Mouse (Mus musculus): ENCODE results near the gene Mmaa. TPM values are rescaled to one million over a fixed set of nuclear protein-coding genes. Genes with fewer than 3 reads are reported as not detected.
A peak's percentile ranks its signal among the peaks of the same experiment; 100 is the strongest.

The Mmaa gene
- polyA plus RNA-seq (2014; fragmentation: Nextera tagmentation; extraction: Ambion mirVana): 13.2 and 15.2 TPM in 2 replicates

DNA sequence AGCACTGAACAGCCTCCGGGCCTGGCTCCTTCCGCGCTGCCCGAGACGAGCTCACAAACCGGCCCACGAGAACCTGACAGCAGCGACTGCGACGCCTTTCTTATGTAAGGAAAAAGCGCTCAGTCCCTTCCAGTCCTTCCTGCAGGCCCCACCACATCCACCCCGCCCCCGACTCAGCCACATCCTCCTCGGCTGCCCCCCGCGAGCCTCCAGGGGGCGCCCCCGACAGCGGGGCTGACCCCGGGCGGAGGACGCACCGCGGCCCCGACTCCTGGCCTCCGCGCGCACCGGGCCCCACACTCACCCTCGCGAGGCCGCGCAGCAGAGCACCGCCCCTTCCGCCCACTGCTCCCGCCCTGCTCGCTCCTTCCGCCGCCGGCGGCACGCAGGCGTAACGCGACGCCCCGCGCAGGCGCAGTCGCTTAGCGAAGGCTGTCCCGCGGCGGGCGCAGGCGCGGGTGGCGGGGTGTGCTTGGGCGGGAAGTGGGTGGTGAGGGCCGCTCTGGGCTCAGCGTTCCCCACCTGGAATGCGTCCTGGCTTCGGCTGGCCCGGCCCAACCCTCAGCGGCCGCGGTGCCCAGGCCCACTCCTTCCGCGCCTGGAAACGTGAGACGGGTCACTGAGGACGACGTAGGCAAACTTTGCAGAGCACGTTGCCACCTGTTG lies at the start of gene Mmaa:
Gene Mmaa (minus strand): TSS at position 328 of the 666 bp plus-strand sequence.
- Histone ChIP-seq H3K27me3 (replicated peaks; ENCODE audit: control insufficient read depth, insufficient read depth, low read length) (no peaks in the 10 kb centered on the region), H3K4me1 (ENCODE audit: control insufficient read depth, insufficient read depth, low read length) (peaks cover 13% of the 10 kb centered on the region), H3K9ac (ENCODE audit: low read depth, low read length) (peak within 1 kb of the TSS; percentile 86), H3K27ac (replicated peaks; ENCODE audit: low read depth, low read length) (peak within 1 kb of the TSS; percentile 98), H3K4me3 (ENCODE audit: low read depth, low read length) (peak within 1 kb of the TSS; percentile 67), H3K4me2 (ENCODE audit: low read depth, low read length) (peak within 1 kb of the TSS; percentile 92), H3K9me3 (ENCODE audit: control insufficient read depth, low read length) (no peaks in the 10 kb centered on the region), H3K36me3 (ENCODE audit: control insufficient read depth, insufficient read depth, low read length) (no peaks in the 10 kb centered on the region)
- WGBS: 1% methylated on average over 17 of the region's 74 CpGs
- peak; percentile 98 for ATAC-seq (ENCODE audit: low read depth)
- peak; percentile 98 for DNase-seq (ENCODE audit: low spot score)

DNA sequence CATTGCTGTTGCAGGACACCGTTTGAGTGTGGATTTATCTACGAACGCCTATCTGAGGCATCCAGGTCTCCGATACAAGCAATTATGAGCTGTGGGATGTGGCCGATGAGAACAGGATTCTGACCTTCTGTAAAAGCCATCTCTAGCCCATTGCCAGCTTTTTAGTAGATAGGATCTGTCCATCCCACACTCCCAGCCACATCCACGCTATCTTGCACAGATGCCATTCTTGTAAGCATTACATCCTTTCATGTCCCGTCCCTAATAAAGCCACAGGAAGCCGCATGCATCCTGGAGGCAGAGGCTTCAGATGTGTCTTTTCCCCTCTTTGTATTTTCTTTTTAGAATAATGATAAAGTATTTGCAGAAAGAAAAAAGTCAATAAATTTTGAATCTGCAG lies 46.5 kb upstream of the Mmaa start:
- DNase-seq (ENCODE audit: low spot score) (no peak), ATAC-seq (ENCODE audit: low read depth) (no peak)
- Histone ChIP-seq H3K27ac (replicated peaks; ENCODE audit: low read depth, low read length) (no peak overlapping the region), H3K36me3 (ENCODE audit: control insufficient read depth, insufficient read depth, low read length) (peaks cover 78% of the 10 kb centered on the region), H3K4me3 (ENCODE audit: low read depth, low read length) (no peak overlapping the region), H3K9ac (ENCODE audit: low read depth, low read length) (no peak overlapping the region), H3K4me2 (ENCODE audit: low read depth, low read length) (no peak overlapping the region), H3K9me3 (ENCODE audit: control insufficient read depth, low read length) (no peaks in the 10 kb centered on the region), H3K27me3 (replicated peaks; ENCODE audit: control insufficient read depth, insufficient read depth, low read length) (no peaks in the 10 kb centered on the region), H3K4me1 (ENCODE audit: control insufficient read depth, insufficient read depth, low read length) (no peaks in the 10 kb centered on the region)
- 89% methylated on average over 8 of the region's 8 CpGs for WGBS

- Histone ChIP-seq H3K9me3 (ENCODE audit: control insufficient read depth, low read length) (no peaks in the 10 kb centered on the region), H3K4me1 (ENCODE audit: control insufficient read depth, insufficient read depth, low read length) (no peaks in the 10 kb centered on the region), H3K4me3 (ENCODE audit: low read depth, low read length) (no peak overlapping the region), H3K4me2 (ENCODE audit: low read depth, low read length) (no peak overlapping the region), H3K36me3 (ENCODE audit: control insufficient read depth, insufficient read depth, low read length) (peaks cover 72% of the 10 kb centered on the region), H3K27me3 (replicated peaks; ENCODE audit: control insufficient read depth, insufficient read depth, low read length) (no peaks in the 10 kb centered on the region), H3K9ac (ENCODE audit: low read depth, low read length) (no peak overlapping the region), H3K27ac (replicated peaks; ENCODE audit: low read depth, low read length) (no peak overlapping the region)
- no peak for ATAC-seq (ENCODE audit: low read depth)
- DNase-seq (ENCODE audit: low spot score): no peak
- WGBS: 76% methylated on average over 9 of the region's 9 CpGs
Measured at GRCm38 (mm10) chr8:79339555-79339954, 44.8 kb upstream of the Mmaa start.

DNA sequence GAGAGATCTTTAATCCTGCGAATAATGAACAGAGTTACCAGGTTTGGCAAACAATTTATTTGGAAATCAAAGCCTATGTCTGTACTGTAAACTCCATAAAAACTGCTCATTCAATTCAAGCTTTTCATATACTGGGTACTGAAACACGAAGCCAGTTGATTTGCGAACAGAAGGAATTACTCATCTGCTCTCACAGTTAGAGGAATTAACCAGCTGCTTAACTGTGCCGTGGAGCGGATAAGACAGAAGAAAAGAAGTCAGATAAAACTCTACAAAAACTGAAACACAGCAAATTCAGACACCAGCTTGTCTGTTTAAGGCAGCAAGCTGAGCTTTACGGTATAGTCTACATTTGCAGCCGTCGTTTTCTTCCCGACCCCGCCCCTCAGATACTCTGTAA lies 43.9 kb upstream of the Mmaa start:
- ATAC-seq (ENCODE audit: low read depth): no peak
- Histone ChIP-seq H3K9me3 (ENCODE audit: control insufficient read depth, low read length) (peaks cover 2% of the 10 kb centered on the region; the same call in 1 of the 2 replicates), H3K27me3 (replicated peaks; ENCODE audit: control insufficient read depth, insufficient read depth, low read length) (no peaks in the 10 kb centered on the region), H3K4me1 (ENCODE audit: control insufficient read depth, insufficient read depth, low read length) (no peaks in the 10 kb centered on the region), H3K4me2 (ENCODE audit: low read depth, low read length) (no peak overlapping the region), H3K4me3 (ENCODE audit: low read depth, low read length) (no peak overlapping the region), H3K27ac (replicated peaks; ENCODE audit: low read depth, low read length) (no peak overlapping the region), H3K36me3 (ENCODE audit: control insufficient read depth, insufficient read depth, low read length) (peaks cover 63% of the 10 kb centered on the region), H3K9ac (ENCODE audit: low read depth, low read length) (no peak overlapping the region)
- 82% methylated on average over 10 of the region's 10 CpGs for WGBS
- no peak for DNase-seq (ENCODE audit: low spot score)

DNA sequence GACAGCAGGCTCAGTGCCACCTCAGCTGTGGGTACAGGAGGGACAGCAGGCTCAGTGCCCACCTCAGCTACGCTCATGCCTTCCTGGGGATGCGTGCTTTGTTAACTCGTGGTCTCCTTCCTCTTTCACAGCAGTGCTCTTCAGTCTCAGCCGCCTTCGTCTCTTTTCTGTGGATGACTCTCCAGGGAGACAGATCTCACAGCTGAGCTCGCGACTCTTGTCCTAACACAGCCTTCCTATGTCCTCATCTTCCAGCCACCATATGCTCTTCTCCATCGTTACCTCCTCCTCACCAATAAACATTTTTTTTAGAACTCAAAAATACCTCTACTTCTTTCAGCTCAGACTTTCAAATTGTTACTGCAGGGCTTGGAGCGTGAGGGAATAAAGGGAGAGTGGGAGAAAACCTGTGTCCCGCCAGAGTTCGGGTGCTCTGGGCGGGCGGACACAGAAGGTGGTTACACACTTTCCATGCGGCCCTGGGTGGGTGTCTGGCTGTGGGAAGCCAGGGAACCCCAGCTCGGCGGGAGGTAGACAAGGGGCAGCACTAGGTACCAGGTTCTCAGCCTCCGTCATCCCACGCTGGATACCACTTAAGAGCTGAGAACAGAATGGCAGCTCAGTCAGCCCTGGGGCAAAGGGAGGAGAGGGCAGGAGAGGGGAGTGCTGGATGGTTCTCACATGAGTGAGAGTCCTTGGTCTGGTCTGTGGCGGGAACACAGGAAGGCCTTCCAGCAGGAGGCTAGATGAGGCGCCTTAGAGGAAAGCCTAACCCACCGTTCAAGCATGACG lies 37.6 kb upstream of the Mmaa start:
- H3K4me3 ChIP-seq (ENCODE audit: low read depth, low read length): no peak overlapping the region
- H3K4me1 ChIP-seq (ENCODE audit: control insufficient read depth, insufficient read depth, low read length): peaks cover 1% of the 10 kb centered on the region; the same call in 1 of the 2 replicates
- H3K9ac ChIP-seq (ENCODE audit: low read depth, low read length): no peak overlapping the region
- DNase-seq (ENCODE audit: low spot score) (no peak), ATAC-seq (ENCODE audit: low read depth) (no peak)
- H3K27ac ChIP-seq (replicated peaks; ENCODE audit: low read depth, low read length): no peak overlapping the region
- peaks cover 6% of the 10 kb centered on the region for H3K36me3 ChIP-seq (ENCODE audit: control insufficient read depth, insufficient read depth, low read length)
- no peaks in the 10 kb centered on the region for H3K27me3 ChIP-seq (replicated peaks; ENCODE audit: control insufficient read depth, insufficient read depth, low read length)
- WGBS: 91% methylated on average over 22 of the region's 22 CpGs
- no peak overlapping the region for H3K4me2 ChIP-seq (ENCODE audit: low read depth, low read length)
- peaks cover 4% of the 10 kb centered on the region; the same call in 1 of the 2 replicates for H3K9me3 ChIP-seq (ENCODE audit: control insufficient read depth, low read length)

DNA sequence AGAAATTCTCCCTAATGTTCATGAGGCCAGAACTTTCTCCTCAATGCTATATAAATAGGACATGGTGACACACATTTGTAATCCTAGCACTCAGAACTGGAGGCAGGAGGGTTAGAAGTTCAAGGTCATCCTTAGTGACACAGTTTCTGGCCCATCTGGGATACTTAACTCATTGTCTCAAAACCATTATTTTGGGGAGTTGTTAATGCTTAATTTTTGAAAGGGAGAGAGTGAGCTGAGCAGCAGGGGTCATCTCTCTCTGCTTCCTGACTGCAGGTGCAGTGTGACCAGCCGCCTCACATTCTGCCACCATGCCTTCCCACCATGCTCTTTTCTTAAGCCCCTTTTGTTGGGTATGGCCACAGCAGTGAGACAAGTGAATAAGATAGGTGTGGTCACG lies 36.8 kb upstream of the Mmaa start:
- Histone ChIP-seq H3K4me1 (ENCODE audit: control insufficient read depth, insufficient read depth, low read length) (peaks cover 5% of the 10 kb centered on the region; the same call in 1 of the 2 replicates), H3K4me2 (ENCODE audit: low read depth, low read length) (no peak overlapping the region), H3K27me3 (replicated peaks; ENCODE audit: control insufficient read depth, insufficient read depth, low read length) (no peaks in the 10 kb centered on the region), H3K9ac (ENCODE audit: low read depth, low read length) (no peak overlapping the region), H3K27ac (replicated peaks; ENCODE audit: low read depth, low read length) (no peak overlapping the region), H3K4me3 (ENCODE audit: low read depth, low read length) (no peak overlapping the region), H3K36me3 (ENCODE audit: control insufficient read depth, insufficient read depth, low read length) (no peaks in the 10 kb centered on the region), H3K9me3 (ENCODE audit: control insufficient read depth, low read length) (peaks cover 4% of the 10 kb centered on the region; the same call in 1 of the 2 replicates)
- no peak for DNase-seq (ENCODE audit: low spot score)
- 90% methylated on average over 2 of the region's 2 CpGs for WGBS
- no peak for ATAC-seq (ENCODE audit: low read depth)

GRCm38 (mm10) chr8:79331017-79331416 lies 36.3 kb upstream of the Mmaa start:
- H3K4me3 ChIP-seq (ENCODE audit: low read depth, low read length): no peak overlapping the region
- H3K27me3 ChIP-seq (replicated peaks; ENCODE audit: control insufficient read depth, insufficient read depth, low read length): no peaks in the 10 kb centered on the region
- no peaks in the 10 kb centered on the region for H3K36me3 ChIP-seq (ENCODE audit: control insufficient read depth, insufficient read depth, low read length)
- 67% methylated on average over 9 of the region's 9 CpGs for WGBS
- H3K4me2 ChIP-seq (ENCODE audit: low read depth, low read length): no peak overlapping the region
- H3K4me1 ChIP-seq (ENCODE audit: control insufficient read depth, insufficient read depth, low read length): peaks cover 5% of the 10 kb centered on the region; the same call in 1 of the 2 replicates
- DNase-seq (ENCODE audit: low spot score): no peak
- ATAC-seq (ENCODE audit: low read depth): no peak
- H3K9ac ChIP-seq (ENCODE audit: low read depth, low read length): no peak overlapping the region
- peaks cover 4% of the 10 kb centered on the region; the same call in 1 of the 2 replicates for H3K9me3 ChIP-seq (ENCODE audit: control insufficient read depth, low read length)
- no peak overlapping the region for H3K27ac ChIP-seq (replicated peaks; ENCODE audit: low read depth, low read length)

DNA sequence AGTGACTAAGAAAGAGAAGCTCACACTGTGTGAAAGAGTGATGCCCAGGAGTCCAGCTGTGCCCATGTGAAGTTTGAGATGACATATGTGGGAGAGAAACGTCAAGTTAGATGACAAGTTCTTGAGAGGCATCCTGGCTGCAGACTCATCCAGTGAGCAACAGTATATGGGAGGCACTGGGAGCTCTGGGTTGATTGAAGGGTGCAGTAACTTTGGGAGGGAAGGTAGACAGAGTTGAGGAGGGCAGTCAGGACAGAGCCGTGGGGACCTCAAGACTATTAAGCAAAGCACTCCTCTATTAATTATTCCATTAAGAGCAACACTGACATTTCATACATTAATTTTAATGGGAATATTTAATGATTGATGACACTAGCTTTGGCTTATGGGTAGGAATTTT lies 35.0 kb upstream of the Mmaa start:
- H3K27ac ChIP-seq (replicated peaks; ENCODE audit: low read depth, low read length): no peak overlapping the region
- peaks cover 4% of the 10 kb centered on the region; the same call in 1 of the 2 replicates for H3K9me3 ChIP-seq (ENCODE audit: control insufficient read depth, low read length)
- WGBS: 80% methylated on average over 2 of the region's 2 CpGs
- no peak overlapping the region for H3K9ac ChIP-seq (ENCODE audit: low read depth, low read length)
- DNase-seq (ENCODE audit: low spot score) (no peak), ATAC-seq (ENCODE audit: low read depth) (no peak)
- no peak overlapping the region for H3K4me3 ChIP-seq (ENCODE audit: low read depth, low read length)
- H3K4me2 ChIP-seq (ENCODE audit: low read depth, low read length): no peak overlapping the region
- H3K27me3 ChIP-seq (replicated peaks; ENCODE audit: control insufficient read depth, insufficient read depth, low read length): no peaks in the 10 kb centered on the region
- H3K36me3 ChIP-seq (ENCODE audit: control insufficient read depth, insufficient read depth, low read length): no peaks in the 10 kb centered on the region
- H3K4me1 ChIP-seq (ENCODE audit: control insufficient read depth, insufficient read depth, low read length): peaks cover 5% of the 10 kb centered on the region; the same call in 1 of the 2 replicates

Measured in embryonic facial prominence, embryonic 14.5 days (tissue).